Mouse (Mus musculus) liver, adult 2 months (tissue): Measurements from ENCODE around the gene Mcemp1. TPM values are rescaled to one million over a fixed set of nuclear protein-coding genes. Genes with fewer than 3 reads are reported as not detected.

Experiments used
- DNase-seq: peaks from one replicate; pipeline ENCODE4 v3.0.0-alpha.2; 2011; ENCODE audit warnings: low read depth, low spot score; ENCODE audit errors: extremely low read depth
- H3K27ac ChIP-seq: fragments of 200-500 bp; replicated peaks from 2 replicates; pipeline ENCODE4 v1.5.1; 2012; ENCODE audit warnings: low read depth, mild to moderate bottlenecking, control low read depth, inconsistent platforms, low read length; ENCODE audit not compliant: insufficient read depth
- H3K27me3 ChIP-seq: fragments of 200-500 bp; 2 replicates; pipeline ENCODE4 v1.6.1; 2012; ENCODE audit warnings: mild to moderate bottlenecking, moderate library complexity, low read length, inconsistent platforms; ENCODE audit not compliant: control insufficient read depth, insufficient read depth
- H3K36me3 ChIP-seq: fragments of 200-500 bp; 2 replicates; pipeline ENCODE4 v1.6.1; 2012; ENCODE audit warnings: low read length, inconsistent platforms; ENCODE audit not compliant: control insufficient read depth, insufficient read depth
- H3K4me1 ChIP-seq: fragments of 200-500 bp; 2 replicates; pipeline ENCODE4 v1.6.1; 2011; ENCODE audit warnings: low read length; ENCODE audit not compliant: control insufficient read depth, insufficient read depth
- H3K4me3 ChIP-seq: fragments of 200-500 bp; 2 replicates; pipeline ENCODE4 v1.5.1; 2011; ENCODE audit warnings: low read depth, mild to moderate bottlenecking, control low read depth, low read length, moderate library complexity; ENCODE audit not compliant: insufficient read depth
- H3K79me2 ChIP-seq: fragments of 200-500 bp; 2 replicates; pipeline ENCODE4 v1.6.1; 2012; ENCODE audit warnings: inconsistent platforms, mild to moderate bottlenecking, low read length, moderate library complexity; ENCODE audit not compliant: control insufficient read depth, insufficient read depth
- H3K9ac ChIP-seq: fragments of 200-500 bp; 2 replicates; pipeline ENCODE4 v1.6.1; 2012; ENCODE audit warnings: low read depth, mild to moderate bottlenecking, control low read depth, inconsistent platforms, low read length
- CTCF ChIP-seq: fragments of 200-500 bp; IDR thresholded peaks from 2 replicates; pipeline ENCODE4 v1.5.1; 2011; ENCODE audit warnings: low read depth, low read length, control low read depth
- POLR2A ChIP-seq: fragments of 200-500 bp; IDR thresholded peaks from 2 replicates; pipeline ENCODE4 v1.6.1; 2011; ENCODE audit warnings: low read length, control low read depth; ENCODE audit not compliant: insufficient read depth; ENCODE audit errors: extremely low read depth
- WGBS: fragments of 180-500 bp; shearing (Covaris S2); methylation state at CpG from one replicate; pipeline ENCODE4 v1.1.7; 2018; 5-methylcytosine and 5-hydroxymethylcytosine counted together
- polyA plus RNA-seq: library from polyadenylated mRNA; depleted of rRNA; stranded (reverse); fragments of >200 nt; gene quantifications from 2 replicates; pipeline ENCODE4 v1.2.3, GENCODE M21; 2012
- total RNA-seq: library from RNA; depleted of rRNA; stranded (reverse); fragments of >200 nt; gene quantifications from 2 replicates; pipeline ENCODE4 v1.2.3, GENCODE M21; 2014

The Mcemp1 gene
- total and polyA plus RNA-seq, 2 experiments = 0.11 to 0.28 TPM

- Histone ChIP-seq H3K79me2 (peaks cover 5% of the 10 kb centered on the region; the same call in 1 of the 2 replicates), H3K27ac (peak within 1 kb of the TSS; percentile 85), H3K4me3 (peak within 1 kb of the TSS; percentile 93), H3K36me3 (peaks cover 3% of the 10 kb centered on the region; the same call in 1 of the 2 replicates), H3K4me1 (peaks cover 1% of the 10 kb centered on the region; the same call in 1 of the 2 replicates), H3K9ac (peak within 1 kb of the TSS; percentile 88), H3K27me3 (no peaks in the 10 kb centered on the region)
- DNase-seq = peak; percentile 75
- TF ChIP-seq CTCF (peak; percentile 87), POLR2A (peak; percentile 85)
- WGBS = under 1% methylated on average over 61 of the region's 61 CpGs
These were observed 10.8 kb downstream of the Mcemp1 start, which contains the start of gene Trappc5 for GRCm38 (mm10) chr8:3676131-3676992. TSS of gene Trappc5 (plus strand) at chr8:3676299.

- peaks cover 1% of the 10 kb centered on the region; the same call in 1 of the 2 replicates for H3K4me1 ChIP-seq
- TF ChIP-seq CTCF = no peak
- no peak for TF ChIP-seq POLR2A
- DNase-seq = peak; percentile 35
- H3K27ac ChIP-seq = peak overlapping the region; percentile 85
- WGBS = 1% methylated on average over 15 of the region's 15 CpGs
- H3K79me2 ChIP-seq = peaks cover 5% of the 10 kb centered on the region; the same call in 1 of the 2 replicates
- H3K9ac ChIP-seq = peak overlapping the region; percentile 88
- no peaks in the 10 kb centered on the region for H3K27me3 ChIP-seq
- H3K4me3 ChIP-seq = peak overlapping the region; percentile 93
- peaks cover 3% of the 10 kb centered on the region; the same call in 1 of the 2 replicates for H3K36me3 ChIP-seq
These were observed 11.5 kb downstream of the Mcemp1 start for GRCm38 (mm10) chr8:3676993-3677579.

DNA sequence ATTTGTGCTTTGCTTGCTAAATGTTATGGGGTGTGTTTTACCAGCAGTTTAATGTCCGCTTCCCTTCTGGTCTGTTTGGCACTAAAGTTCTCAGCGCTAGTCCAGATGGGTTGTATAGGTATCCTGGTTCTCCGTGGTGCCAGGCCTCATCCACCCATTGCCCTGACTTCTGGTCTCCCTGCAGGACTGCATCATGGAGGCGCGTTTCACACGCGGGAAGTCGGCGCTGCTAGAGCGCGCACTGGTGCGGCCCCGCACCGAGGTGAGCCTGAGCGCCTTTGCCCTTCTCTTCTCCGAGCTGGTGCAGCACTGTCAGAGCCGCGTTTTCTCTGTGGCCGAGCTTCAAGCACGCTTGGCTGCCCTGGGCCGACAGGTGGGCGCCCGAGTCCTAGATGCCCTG, 13.3 kb downstream of the Mcemp1 start:
- Histone ChIP-seq H3K4me3 (no peak overlapping the region), H3K79me2 (peaks cover 5% of the 10 kb centered on the region; the same call in 1 of the 2 replicates), H3K9ac (no peak overlapping the region), H3K36me3 (peaks cover 3% of the 10 kb centered on the region; the same call in 1 of the 2 replicates), H3K4me1 (no peaks in the 10 kb centered on the region), H3K27me3 (no peaks in the 10 kb centered on the region), H3K27ac (no peak overlapping the region)
- no peak for TF ChIP-seq CTCF
- TF ChIP-seq POLR2A = no peak
- 99% methylated on average over 23 of the region's 23 CpGs for WGBS
- DNase-seq = no peak

DNA sequence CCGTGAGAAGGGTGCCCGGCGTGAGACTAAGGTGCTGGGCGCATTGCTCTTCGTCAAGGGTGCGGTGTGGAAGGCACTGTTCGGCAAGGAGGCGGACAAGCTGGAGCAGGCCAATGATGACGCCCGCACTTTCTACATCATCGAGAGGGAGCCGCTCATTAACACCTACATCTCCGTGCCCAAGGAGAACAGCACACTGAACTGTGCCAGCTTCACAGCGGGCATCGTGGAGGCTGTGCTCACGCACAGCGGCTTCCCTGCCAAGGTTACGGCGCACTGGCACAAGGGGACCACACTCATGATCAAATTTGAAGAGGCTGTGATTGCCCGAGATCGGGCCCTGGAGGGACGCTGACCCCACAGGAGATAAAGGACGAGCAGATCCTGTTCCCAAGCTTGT, 13.7 kb downstream of the Mcemp1 start:
- no peak overlapping the region for H3K27ac ChIP-seq
- DNase-seq = no peak
- H3K27me3 ChIP-seq = no peaks in the 10 kb centered on the region
- peaks cover 3% of the 10 kb centered on the region; the same call in 1 of the 2 replicates for H3K36me3 ChIP-seq
- TF ChIP-seq CTCF (no peak), POLR2A (no peak)
- H3K4me3 ChIP-seq = no peak overlapping the region
- no peak overlapping the region for H3K9ac ChIP-seq
- H3K79me2 ChIP-seq = peaks cover 5% of the 10 kb centered on the region; the same call in 1 of the 2 replicates
- WGBS = 97% methylated on average over 23 of the region's 23 CpGs
- no peaks in the 10 kb centered on the region for H3K4me1 ChIP-seq

DNA sequence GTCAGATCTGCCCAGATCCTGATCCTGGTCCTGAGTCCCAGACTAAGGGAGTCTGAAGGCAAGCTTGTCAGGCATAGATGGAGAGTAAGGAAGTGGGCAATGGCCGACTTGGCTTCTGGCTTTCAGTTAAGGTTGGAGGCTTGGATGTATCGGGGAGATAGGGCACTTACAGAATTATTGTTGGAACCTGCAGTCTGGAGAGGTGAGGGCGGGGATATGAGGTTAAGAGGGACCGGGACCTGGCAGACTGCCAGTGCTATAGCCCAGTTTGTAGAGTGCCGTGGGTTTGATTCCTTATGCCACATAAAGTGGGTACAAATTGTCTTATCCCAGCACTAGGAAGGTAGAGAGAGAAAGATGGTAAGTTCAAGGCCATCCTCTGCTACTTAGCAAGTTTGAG, 14.1 kb downstream of the Mcemp1 start:
- Histone ChIP-seq H3K9ac (no peak overlapping the region), H3K79me2 (peaks cover 5% of the 10 kb centered on the region; the same call in 1 of the 2 replicates), H3K4me1 (no peaks in the 10 kb centered on the region), H3K4me3 (no peak overlapping the region), H3K27ac (no peak overlapping the region), H3K36me3 (peaks cover 3% of the 10 kb centered on the region; the same call in 1 of the 2 replicates), H3K27me3 (no peaks in the 10 kb centered on the region)
- 88% methylated on average over 5 of the region's 5 CpGs for WGBS
- no peak for DNase-seq
- TF ChIP-seq POLR2A = no peak
- TF ChIP-seq CTCF = no peak
